Mouse (Mus musculus) lung, postnatal 0 days (tissue): ENCODE data around the gene Mcrip2. TPM values are rescaled to one million over a fixed set of nuclear protein-coding genes. Genes with fewer than 3 reads are reported as not detected.

Source experiments
- ATAC-seq: fragments of 200-750 bp; cut with Nextera tagmentation; 2 replicates; pipeline ENCODE4 v1.8.0; 2017; ENCODE audit warnings: moderate library complexity
- DNase-seq: peaks from one replicate; pipeline ENCODE4 v3.0.0-alpha.2; 2016; ENCODE audit warnings: low spot score
- H3K27ac ChIP-seq: fragments of 300-500 bp; sonication (generic); 2 replicates; pipeline ENCODE4 v1.5.1; 2014; ENCODE audit warnings: antibody characterized with exemption, mild to moderate bottlenecking, low read length, mixed read lengths
- H3K27me3 ChIP-seq: fragments of 300-500 bp; sonication (generic); replicated peaks from 2 replicates; pipeline ENCODE4 v1.6.1; 2014; ENCODE audit warnings: low read length, mixed read lengths; ENCODE audit not compliant: insufficient read depth
- H3K36me3 ChIP-seq: fragments of 300-500 bp; sonication (generic); 2 replicates; pipeline ENCODE4 v1.6.1; 2014; ENCODE audit warnings: low read length, mixed read lengths; ENCODE audit not compliant: insufficient read depth
- H3K4me1 ChIP-seq: fragments of 300-500 bp; sonication (generic); 2 replicates; pipeline ENCODE4 v1.6.1; 2014; ENCODE audit warnings: antibody characterized with exemption, low read depth, low read length, mixed read lengths; ENCODE audit not compliant: insufficient read depth
- H3K4me2 ChIP-seq: fragments of 300-500 bp; sonication (generic); replicated peaks from 2 replicates; pipeline ENCODE4 v1.6.1; 2014; ENCODE audit warnings: low read depth, mild to moderate bottlenecking, low read length, moderate library complexity, mixed read lengths
- H3K4me3 ChIP-seq: fragments of 300-500 bp; sonication (generic); 2 replicates; pipeline ENCODE4 v1.5.1; 2014; ENCODE audit warnings: low read depth, low read length
- H3K9ac ChIP-seq: fragments of 300-500 bp; sonication (generic); replicated peaks from 2 replicates; pipeline ENCODE4 v1.6.1; 2014; ENCODE audit warnings: low read depth, mild to moderate bottlenecking
- H3K9me3 ChIP-seq: fragments of 300-500 bp; sonication (generic); 2 replicates; pipeline ENCODE4 v1.6.1; 2016; ENCODE audit warnings: low read length, mixed read lengths
- CTCF ChIP-seq: IDR thresholded peaks from 2 replicates; pipeline ENCODE4 v1.5.1; 2016; ENCODE audit warnings: antibody characterized with exemption, mild to moderate bottlenecking
- EP300 ChIP-seq: IDR thresholded peaks from 2 replicates; pipeline ENCODE4 v1.6.1; 2016; ENCODE audit warnings: antibody characterized with exemption, mild to moderate bottlenecking, control low read depth
- WGBS: fragments of 180-500 bp; shearing (Covaris S2); extraction: QIAGEN DNeasy Blood & Tissue Kit; methylation state at CpG from one replicate; pipeline ENCODE4 v1.1.7; 2014; 5-methylcytosine and 5-hydroxymethylcytosine counted together
- polyA plus RNA-seq: library from polyadenylated mRNA; unstranded; fragments of >200 nt; fragmentation: Nextera tagmentation; extraction: Ambion mirVana; gene quantifications from 2 replicates; pipeline ENCODE4 v1.2.1, GENCODE M21; 2015

Gene Mcrip2
- polyA plus RNA-seq, 1 experiment from 2014 or later: 19.5 TPM

GRCm38 (mm10) chr17:25883268-25883667 lies 14.7 kb upstream of the Mcrip2 start:
- H3K27ac ChIP-seq: no peak overlapping the region
- no peak overlapping the region for H3K9ac ChIP-seq
- WGBS: 86% methylated on average over 8 of the region's 8 CpGs
- no peak overlapping the region for H3K4me3 ChIP-seq
- no peaks in the 10 kb centered on the region for H3K4me1 ChIP-seq
- no peaks in the 10 kb centered on the region for H3K9me3 ChIP-seq
- no peaks in the 10 kb centered on the region for H3K27me3 ChIP-seq
- no peak overlapping the region for H3K4me2 ChIP-seq
- no peak for DNase-seq
- ATAC-seq: no peak
- no peak for TF ChIP-seq CTCF
- TF ChIP-seq EP300: no peak
- peaks cover 9% of the 10 kb centered on the region; the same call in 1 of the 2 replicates for H3K36me3 ChIP-seq

DNA sequence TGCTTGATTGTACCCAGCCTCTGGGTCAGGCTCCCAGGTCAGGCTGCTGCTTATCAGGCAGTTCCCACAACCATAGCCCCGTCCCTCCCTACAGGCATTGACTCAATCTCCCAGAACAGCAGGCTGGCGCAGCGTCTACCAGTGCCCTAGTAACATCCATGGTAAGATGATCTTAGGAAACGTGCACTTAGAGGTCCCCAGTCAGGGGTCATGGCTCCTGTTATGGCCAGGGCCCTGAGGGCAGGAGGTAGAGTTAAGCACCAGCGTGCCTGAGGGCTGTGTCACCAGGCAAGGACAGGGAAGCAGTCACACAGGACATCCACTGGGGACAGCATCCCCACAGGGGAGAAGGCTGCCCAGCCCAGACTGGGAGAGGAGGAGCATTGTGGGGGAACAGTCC lies 13.7 kb upstream of the Mcrip2 start:
- 49% methylated on average over 5 of the region's 5 CpGs for WGBS
- Histone ChIP-seq H3K27ac (no peak overlapping the region), H3K36me3 (peaks cover 9% of the 10 kb centered on the region; the same call in 1 of the 2 replicates), H3K9me3 (no peaks in the 10 kb centered on the region), H3K27me3 (no peaks in the 10 kb centered on the region), H3K4me3 (no peak overlapping the region), H3K4me1 (no peaks in the 10 kb centered on the region), H3K9ac (no peak overlapping the region), H3K4me2 (no peak overlapping the region)
- no peak for DNase-seq
- no peak for ATAC-seq
- no peak for TF ChIP-seq EP300
- TF ChIP-seq CTCF: peak; percentile 33

DNA sequence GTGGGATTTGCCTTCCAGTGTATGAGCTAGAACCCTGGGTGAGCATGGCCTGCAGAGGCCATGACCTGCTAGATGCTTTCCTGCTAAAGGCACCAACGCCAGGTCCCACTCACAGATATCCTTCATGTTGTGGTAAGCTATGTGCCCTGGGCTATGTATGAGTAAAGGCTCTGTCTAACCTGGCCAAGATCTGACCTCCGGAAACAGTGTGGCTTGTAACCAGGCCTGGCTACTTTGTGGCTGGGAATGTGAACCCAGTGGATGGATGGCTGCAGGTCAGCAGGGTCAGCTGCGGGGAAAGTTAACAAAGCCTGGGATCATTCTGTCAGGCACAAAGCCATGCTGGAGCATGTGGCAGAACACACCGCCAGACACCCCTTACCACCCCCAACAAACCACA lies 13.1 kb upstream of the Mcrip2 start:
- H3K9ac ChIP-seq: no peak overlapping the region
- WGBS: 52% methylated on average over 4 of the region's 4 CpGs
- H3K4me2 ChIP-seq: no peak overlapping the region
- H3K9me3 ChIP-seq: no peaks in the 10 kb centered on the region
- H3K27me3 ChIP-seq: no peaks in the 10 kb centered on the region
- H3K4me1 ChIP-seq: no peaks in the 10 kb centered on the region
- H3K4me3 ChIP-seq: no peak overlapping the region
- ATAC-seq (no peak), DNase-seq (no peak)
- no peak for TF ChIP-seq CTCF
- TF ChIP-seq EP300: no peak
- H3K27ac ChIP-seq: no peak overlapping the region
- peaks cover 9% of the 10 kb centered on the region; the same call in 1 of the 2 replicates for H3K36me3 ChIP-seq

GRCm38 (mm10) chr17:25880913-25881641 lies 12.5 kb upstream of the Mcrip2 start:
- DNase-seq: no peak
- H3K27ac ChIP-seq: no peak overlapping the region

DNA sequence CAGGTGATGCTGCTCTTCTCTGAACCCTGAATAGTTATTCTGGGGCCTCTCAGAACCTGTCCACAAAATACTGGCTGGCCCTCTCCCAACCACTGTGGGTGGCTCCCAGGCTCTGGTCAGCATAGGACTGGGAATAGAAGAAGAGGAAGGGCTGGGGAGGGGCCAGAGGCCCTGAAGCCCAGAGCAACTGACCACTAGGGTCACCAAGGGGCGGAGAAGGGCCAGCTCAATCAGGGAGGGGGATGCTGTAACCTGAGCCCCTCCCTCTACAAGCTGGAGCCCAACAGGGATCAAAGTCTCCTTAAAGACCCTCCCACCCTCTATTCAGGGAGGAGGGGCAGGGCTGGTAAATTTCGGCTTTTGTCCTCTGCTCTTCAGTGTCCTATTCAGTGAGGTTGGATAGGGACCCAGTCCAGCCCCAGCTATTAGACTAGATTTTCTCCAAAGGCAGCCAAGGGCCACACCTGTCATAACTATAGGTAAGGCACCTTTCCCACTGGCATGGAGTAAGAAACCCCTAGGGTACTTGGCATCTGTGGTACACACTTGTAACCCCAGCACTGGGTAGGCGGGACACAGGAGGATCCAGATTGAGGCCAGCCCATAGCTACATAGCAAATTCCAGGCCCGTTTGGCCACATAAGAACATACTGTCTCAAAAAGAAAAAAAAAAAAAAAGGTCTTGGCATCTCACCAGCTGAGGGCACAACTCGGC lies 11.8 kb upstream of the Mcrip2 start, which contains the start of gene Wfikkn1:
Gene Wfikkn1 (minus strand): TSS at position 663 of the 715 bp plus-strand sequence.
- no peak within 1 kb of the TSS for H3K27ac ChIP-seq
- TF ChIP-seq CTCF (no peak), EP300 (no peak)
- H3K9ac ChIP-seq: no peak within 1 kb of the TSS
- no peak within 1 kb of the TSS for H3K4me3 ChIP-seq
- WGBS: 48% methylated on average over 5 of the region's 5 CpGs
- ATAC-seq: no peak
- DNase-seq: no peak
- no peak within 1 kb of the TSS for H3K4me2 ChIP-seq
- peaks cover 6% of the 10 kb centered on the region; the same call in 1 of the 2 replicates for H3K4me1 ChIP-seq
- peaks cover 9% of the 10 kb centered on the region; the same call in 1 of the 2 replicates for H3K36me3 ChIP-seq
- H3K27me3 ChIP-seq: no peaks in the 10 kb centered on the region
- H3K9me3 ChIP-seq: no peaks in the 10 kb centered on the region

More at GRCm38 (mm10) chr17:25880913-25881641, 12.5 kb upstream of the Mcrip2 start:
- ATAC-seq: no peak
- Histone ChIP-seq H3K36me3 (peaks cover 9% of the 10 kb centered on the region; the same call in 1 of the 2 replicates), H3K4me3 (no peak overlapping the region), H3K9ac (no peak overlapping the region), H3K4me1 (peaks cover 2% of the 10 kb centered on the region; the same call in 1 of the 2 replicates), H3K9me3 (no peaks in the 10 kb centered on the region), H3K4me2 (no peak overlapping the region), H3K27me3 (no peaks in the 10 kb centered on the region)
- TF ChIP-seq CTCF (no peak), EP300 (no peak)
- 25% methylated on average over 5 of the region's 5 CpGs for WGBS

- H3K27ac ChIP-seq: no peak overlapping the region
- H3K36me3 ChIP-seq: peaks cover 9% of the 10 kb centered on the region; the same call in 1 of the 2 replicates
- H3K27me3 ChIP-seq: no peaks in the 10 kb centered on the region
- H3K9me3 ChIP-seq: no peaks in the 10 kb centered on the region
- WGBS: 76% methylated on average over 8 of the region's 8 CpGs
- peaks cover 6% of the 10 kb centered on the region; the same call in 1 of the 2 replicates for H3K4me1 ChIP-seq
- no peak for DNase-seq
- H3K4me3 ChIP-seq: no peak overlapping the region
- H3K9ac ChIP-seq: no peak overlapping the region
- TF ChIP-seq CTCF: no peak
- TF ChIP-seq EP300: no peak
- no peak overlapping the region for H3K4me2 ChIP-seq
- ATAC-seq: no peak
These were observed 11.2 kb upstream of the Mcrip2 start for GRCm38 (mm10) chr17:25879750-25880149.
